25 mouse cellular contexts compared by ENCODE assay signal in the genomic region with DNA sequence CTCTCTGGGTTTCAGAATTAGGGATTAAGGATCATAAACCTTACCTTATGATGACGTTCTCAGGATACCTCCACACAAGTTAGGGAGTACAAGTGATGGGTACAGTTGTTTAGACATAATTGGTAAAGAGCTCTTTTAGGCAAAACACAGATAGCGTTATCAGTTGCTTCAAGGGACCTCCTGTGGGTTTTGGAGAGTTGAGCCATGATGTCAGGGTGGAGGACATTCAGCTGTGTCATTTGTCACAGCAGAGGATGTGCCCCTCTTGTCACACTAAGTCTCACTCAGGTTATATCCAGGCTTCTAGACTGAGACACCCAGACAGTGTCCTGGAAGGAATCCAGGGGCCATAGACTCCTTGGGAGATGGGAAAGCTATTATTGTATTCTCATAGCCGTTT. TPM values are rescaled to one million over a fixed set of nuclear protein-coding genes. Genes with fewer than 3 reads are reported as not detected.
A peak's percentile ranks its signal among the peaks of the same experiment; 100 is the strongest.
DNase-seq lines count a peak whose midpoint lies in the region; ATAC-seq and TF ChIP-seq lines count a peak whose summit lies in the region.
"Had no signal": no experiment of that assay in that cellular context is flagged by ENCODE, and none has a peak within 500 bp of the region (broad histone marks: within the 10 kb centered on the region; RNA-seq: fewer than 3 reads in every experiment).

No protein-coding gene starts in this region.

- TF ChIP-seq CTCF in E14TG2a.4 (conservative IDR thresholded peaks at IDR 0.05; ENCODE audit: low read length) (no peak), G1E (IDR thresholded peaks at IDR 0.05; ENCODE audit: low read depth, low read length) (no peak)

- H3K36me3 ChIP-seq in E14TG2a.4 (ENCODE audit: insufficient read depth, low read length), result peaks cover 43% of the 10 kb centered on the region
- peaks cover 41% of the 10 kb centered on the region for H3K36me3 ChIP-seq in G1E (replicated peaks)
- H3K36me3 ChIP-seq: embryonic facial prominence, embryonic 12.5 days; embryonic facial prominence, embryonic 15.5 days; forebrain, embryonic 10.5 days; hindbrain, embryonic 12.5 days; hindbrain, embryonic 15.5 days had no signal

- H3K4me3 ChIP-seq in E14TG2a.4 (replicated peaks; ENCODE audit: low read length) (peak overlapping the region; percentile 93), G1E (ENCODE audit: low read depth, low read length) (peak overlapping the region; percentile 83; the same call in 1 of the 2 replicates)
- H3K4me3 ChIP-seq: embryonic facial prominence, embryonic 12.5 days; embryonic facial prominence, embryonic 15.5 days; forebrain, embryonic 10.5 days; forebrain, embryonic 13.5 days; heart, adult 2 months; hindbrain, embryonic 12.5 days; hindbrain, embryonic 15.5 days had no signal

- H3K9me3 ChIP-seq in E14TG2a.4 (ENCODE audit: low read length), result no peaks in the 10 kb centered on the region
- H3K9me3 ChIP-seq in G1E (replicated peaks), result no peaks in the 10 kb centered on the region
- H3K9me3 ChIP-seq: embryonic facial prominence, embryonic 12.5 days; embryonic facial prominence, embryonic 15.5 days; forebrain, embryonic 10.5 days; forebrain, embryonic 13.5 days; hindbrain, embryonic 12.5 days; hindbrain, embryonic 15.5 days had no signal

- no peaks in the 10 kb centered on the region for H3K27me3 ChIP-seq in E14TG2a.4 (ENCODE audit: insufficient read depth, low read length)
- no peaks in the 10 kb centered on the region for H3K27me3 ChIP-seq in G1E (ENCODE audit: insufficient read depth, low read length)
- H3K27me3 ChIP-seq: embryonic facial prominence, embryonic 12.5 days; embryonic facial prominence, embryonic 15.5 days; forebrain, embryonic 13.5 days; hindbrain, embryonic 12.5 days; hindbrain, embryonic 15.5 days had no signal

- peaks cover 14% of the 10 kb centered on the region for H3K4me1 ChIP-seq in E14TG2a.4 (replicated peaks; ENCODE audit: low read depth, low read length)
- H3K4me1 ChIP-seq in G1E (ENCODE audit: insufficient read depth, low read depth, low read length), result peaks cover 26% of the 10 kb centered on the region
- H3K4me1 ChIP-seq: embryonic facial prominence, embryonic 12.5 days; embryonic facial prominence, embryonic 15.5 days had no signal

- DNase-seq in G1E (ENCODE audit: low spot score), result peak; percentile 4
- peak; percentile 52 for DNase-seq in c-Kit-positive CD71-positive TER-119-positive erythroid progenitor cells, embryonic 14.5 days (ENCODE audit: low spot score)
- no peak for DNase-seq in adrenal gland, postnatal 25 days
- DNase-seq in embryo, embryonic 10.5 days (ENCODE audit: low spot score), result no peak
- no peak for DNase-seq in ovary, postnatal 14 days (ENCODE audit: low spot score)
- DNase-seq: adrenal gland, adult 2 months; adrenal gland, postnatal 14 days; cerebellum, adult 11-12 months; cerebellum, adult 8-10 months; cerebellum, postnatal 10 days; cerebellum, postnatal 36 days; gastrocnemius, postnatal 10 days; gastrocnemius, postnatal 36 days; heart, adult 2 months had no signal

- peak; percentile 42; the same call in 1 of the 2 replicates for ATAC-seq in G1E (ENCODE audit: extremely low read depth, insufficient number of reproducible peaks, low FRiP score, poor library complexity, severe bottlenecking)
- ATAC-seq: CD4-positive, CD25-positive, alpha-beta regulatory T cell, adult 4 months; forebrain, embryonic 13.5 days; forebrain, embryonic 16.5 days; intestine, postnatal 0 days; Patski had no signal

RNA-seq across cellular contexts. Expression of a gene that starts 36.8 kb away (rescaled TPM):
- not detected in 2 replicates for total RNA-seq in G1E (2014; fragmentation: Nextera tagmentation)
- 0.06 and 0.11 TPM in 2 replicates for total RNA-seq in G1E (2017)
- polyA plus RNA-seq in G1E (2012), result 0.01 TPM in 1 of 2 replicates, not detected in the other
- total RNA-seq in adrenal gland, postnatal 25 days (2021), result 1.1 TPM in 2 replicates

Comparison
In these comparisons a context has a peak if more than half of its experiments do, and no peak if none do; other contexts are left out.
1. DNase-seq: peak in G1E (single experiment) and c-Kit-positive CD71-positive TER-119-positive erythroid progenitor cells, embryonic 14.5 days (single experiment); none in adrenal gland, postnatal 25 days (single experiment), embryo, embryonic 10.5 days (single experiment) and ovary, postnatal 14 days (single experiment).